Mouse (Mus musculus): ENCODE results near the gene Gtf3c5.

DNA sequence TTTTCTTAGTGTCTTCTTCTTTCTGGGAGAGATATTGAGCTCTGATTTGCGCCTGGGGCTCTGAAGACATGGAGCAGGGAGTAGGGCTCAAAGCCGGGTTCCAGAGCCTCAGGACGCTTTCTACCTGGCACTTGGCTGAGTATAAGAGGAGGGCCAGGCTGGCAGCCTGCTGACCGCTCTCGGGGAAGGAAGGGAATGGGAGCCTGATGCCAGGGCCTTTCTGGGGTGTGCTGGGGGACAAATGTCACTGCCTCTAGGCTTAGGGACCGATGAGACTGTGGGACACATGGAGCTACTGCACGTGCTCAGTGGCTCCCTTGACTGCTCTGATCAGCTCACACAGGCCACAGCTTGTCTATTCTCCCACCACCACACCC, 55.2 kb downstream of the Gtf3c5 start:
- no peak for TF ChIP-seq CTCF (IDR thresholded peaks at IDR 0.05; ENCODE audit: extremely low read depth, insufficient read depth, insufficient read length, insufficient replicate concordance)
- no peak for TF ChIP-seq POLR2A (IDR thresholded peaks at IDR 0.05; ENCODE audit: low read depth, low read length)
